Mouse (Mus musculus) forebrain, embryonic 10.5 days (tissue): ENCODE measurements at regions not wholly inside any gene's neighbourhood (a gene's known extent, or its start where the extent isn't known, plus 50 kb on each side); places are given as distances from the start of the nearest gene placed in this dataset.

ENCODE experiments used
- DNase-seq: peaks from one replicate; pipeline ENCODE4 v3.0.0-alpha.2; 2017; ENCODE audit warnings: low spot score; ENCODE audit errors: extremely low spot score
- H3K27ac ChIP-seq: fragments of 300-500 bp; sonication (generic); 2 replicates; pipeline ENCODE4 v1.5.1; 2016; ENCODE audit warnings: mild to moderate bottlenecking
- H3K27me3 ChIP-seq: fragments of 300-500 bp; sonication (generic); 2 replicates; pipeline ENCODE4 v1.6.1; 2016; ENCODE audit warnings: mild to moderate bottlenecking; ENCODE audit not compliant: poor library complexity, severe bottlenecking
- H3K36me3 ChIP-seq: fragments of 300-500 bp; sonication (generic); replicated peaks from 2 replicates; pipeline ENCODE4 v1.6.1; 2016; ENCODE audit warnings: mild to moderate bottlenecking, moderate library complexity
- H3K4me1 ChIP-seq: fragments of 300-500 bp; sonication (generic); 2 replicates; pipeline ENCODE4 v1.6.1; 2016
- H3K4me3 ChIP-seq: fragments of 300-500 bp; sonication (generic); 2 replicates; pipeline ENCODE4 v1.5.1; 2016; ENCODE audit warnings: mild to moderate bottlenecking, moderate library complexity
- H3K9me3 ChIP-seq: fragments of 300-500 bp; sonication (generic); 2 replicates; pipeline ENCODE4 v1.6.1; 2016; ENCODE audit warnings: mild to moderate bottlenecking, moderate library complexity
- WGBS: fragments of 180-500 bp; shearing (Covaris S2); methylation state at CpG from one replicate; pipeline ENCODE4 v1.1.7; 2016; 5-methylcytosine and 5-hydroxymethylcytosine counted together

DNA sequence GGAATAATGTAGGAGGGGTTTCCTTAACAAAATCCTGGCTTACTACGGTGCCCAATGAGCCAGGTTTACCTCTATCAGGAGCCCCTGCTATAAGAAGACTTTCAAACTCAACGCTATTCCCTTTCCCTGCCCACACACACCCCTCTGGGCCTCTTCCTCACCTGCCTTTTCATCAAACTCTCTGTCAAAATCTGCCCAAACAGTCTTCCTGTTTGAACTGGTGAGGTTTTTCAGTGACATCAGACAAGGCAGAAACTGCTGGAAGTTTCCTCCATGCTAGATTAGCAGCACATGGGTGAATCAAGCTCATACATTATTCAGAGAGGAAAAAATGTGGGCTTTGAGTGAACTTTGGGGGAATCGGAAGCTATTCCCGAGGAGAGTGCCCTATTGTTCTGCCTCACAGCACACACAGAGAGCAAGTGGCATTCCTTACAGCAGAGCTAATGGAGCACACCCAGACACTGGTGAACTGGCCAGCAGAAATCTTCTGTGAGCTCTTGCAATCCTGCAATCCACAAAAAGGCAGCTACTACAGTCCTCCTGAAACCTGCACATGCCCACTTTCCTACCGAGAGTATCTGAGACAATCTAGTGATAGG, 141.8 kb upstream of the Rnd3 start:
- DNase-seq, result no peak
- WGBS, result 45% methylated on average over 5 of the region's 5 CpGs
- Histone ChIP-seq H3K9me3 (no peaks in the 10 kb centered on the region), H3K4me3 (no peak overlapping the region), H3K27ac (0 out of 2 replicates have a peak overlapping the region, but pooled peaks have one; percentile 40), H3K4me1 (peaks cover 10% of the 10 kb centered on the region), H3K36me3 (no peaks in the 10 kb centered on the region), H3K27me3 (no peaks in the 10 kb centered on the region)

GRCm38 (mm10) chr2:51288678-51289077, 139.8 kb upstream of the Rnd3 start:
- Histone ChIP-seq H3K36me3 (no peaks in the 10 kb centered on the region), H3K9me3 (no peaks in the 10 kb centered on the region), H3K27ac (no peak overlapping the region), H3K4me3 (no peak overlapping the region), H3K4me1 (peaks cover 15% of the 10 kb centered on the region), H3K27me3 (no peaks in the 10 kb centered on the region)
- no peak for DNase-seq
- WGBS, result 88% methylated on average over 3 of the region's 3 CpGs

DNA sequence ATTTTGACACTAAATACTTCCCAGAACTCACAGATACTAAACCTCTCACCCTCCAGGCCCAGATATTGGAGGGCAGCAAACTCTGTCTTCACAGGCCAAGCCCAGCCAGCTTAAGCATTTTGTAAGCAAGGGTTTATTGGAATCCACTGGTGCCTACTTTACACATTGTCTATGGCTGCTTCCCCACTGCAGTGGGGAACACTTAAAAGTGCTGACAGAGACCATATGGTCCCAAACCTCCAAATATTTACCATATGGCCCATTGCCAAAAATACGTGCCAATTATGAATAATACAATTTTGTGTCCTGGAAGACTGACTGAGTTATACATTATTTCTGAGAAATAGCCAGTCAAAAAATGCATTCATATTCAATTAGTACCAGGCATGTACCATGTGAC, 136.7 kb upstream of the Rnd3 start:
- Histone ChIP-seq H3K27ac (no peak overlapping the region), H3K27me3 (no peaks in the 10 kb centered on the region), H3K9me3 (no peaks in the 10 kb centered on the region), H3K4me3 (no peak overlapping the region), H3K36me3 (no peaks in the 10 kb centered on the region), H3K4me1 (peaks cover 9% of the 10 kb centered on the region)
- DNase-seq, result no peak
- WGBS, result 92% methylated on average over 1 of the region's 1 CpGs

DNA sequence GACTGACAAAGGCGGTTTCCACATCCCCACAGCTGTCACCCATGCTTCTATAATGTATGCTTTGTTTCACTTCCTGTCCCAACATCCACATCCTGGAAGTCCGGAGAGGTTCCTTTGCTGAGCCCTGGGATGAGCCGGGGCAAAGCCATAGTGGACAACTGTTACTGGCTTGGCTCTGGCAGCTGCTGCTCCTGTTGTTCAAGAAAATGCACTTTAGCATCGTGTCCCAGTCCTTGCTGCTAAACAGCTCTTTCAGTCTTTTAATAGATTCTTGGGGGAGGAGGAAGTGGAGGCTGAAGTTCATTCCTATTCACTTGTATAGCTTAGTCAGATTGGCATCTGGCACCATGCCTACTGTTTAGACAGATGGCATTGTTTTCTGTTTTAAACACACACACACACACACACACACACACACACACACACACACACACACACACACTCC, 135.9 kb upstream of the Rnd3 start:
- WGBS, result 61% methylated on average over 4 of the region's 4 CpGs
- no peak for DNase-seq
- 0 out of 2 replicates have a peak overlapping the region, but pooled peaks have one; percentile 40 for H3K27ac ChIP-seq

GRCm38 (mm10) chr2:51279396-51280045, 130.6 kb upstream of the Rnd3 start:
- no peaks in the 10 kb centered on the region for H3K27me3 ChIP-seq

More for the DNA sequence above, 135.9 kb upstream of the Rnd3 start:
- Histone ChIP-seq H3K27me3 (no peaks in the 10 kb centered on the region), H3K4me1 (peaks cover 5% of the 10 kb centered on the region; the same call in 1 of the 2 replicates), H3K9me3 (no peaks in the 10 kb centered on the region), H3K36me3 (no peaks in the 10 kb centered on the region), H3K4me3 (no peak overlapping the region)

GRCm38 (mm10) chr2:51278824-51279223, 129.9 kb upstream of the Rnd3 start:
- no peak for DNase-seq
- no peaks in the 10 kb centered on the region for H3K27me3 ChIP-seq
- H3K9me3 ChIP-seq, result no peaks in the 10 kb centered on the region
- WGBS, result 90% methylated on average over 1 of the region's 1 CpGs
- no peak overlapping the region for H3K27ac ChIP-seq
- no peaks in the 10 kb centered on the region for H3K4me1 ChIP-seq
- H3K4me3 ChIP-seq, result no peak overlapping the region
- H3K36me3 ChIP-seq, result no peaks in the 10 kb centered on the region

More at GRCm38 (mm10) chr2:51279396-51280045, 130.6 kb upstream of the Rnd3 start:
- Histone ChIP-seq H3K9me3 (no peaks in the 10 kb centered on the region), H3K4me1 (no peaks in the 10 kb centered on the region), H3K4me3 (no peak overlapping the region), H3K27ac (no peak overlapping the region), H3K36me3 (no peaks in the 10 kb centered on the region)
- no peak for DNase-seq
- 88% methylated on average over 5 of the region's 5 CpGs for WGBS

- H3K36me3 ChIP-seq, result no peaks in the 10 kb centered on the region
- DNase-seq, result no peak
- WGBS, result 90% methylated on average over 4 of the region's 4 CpGs
Observed at GRCm38 (mm10) chr2:51278356-51278755, 129.4 kb upstream of the Rnd3 start.

DNA sequence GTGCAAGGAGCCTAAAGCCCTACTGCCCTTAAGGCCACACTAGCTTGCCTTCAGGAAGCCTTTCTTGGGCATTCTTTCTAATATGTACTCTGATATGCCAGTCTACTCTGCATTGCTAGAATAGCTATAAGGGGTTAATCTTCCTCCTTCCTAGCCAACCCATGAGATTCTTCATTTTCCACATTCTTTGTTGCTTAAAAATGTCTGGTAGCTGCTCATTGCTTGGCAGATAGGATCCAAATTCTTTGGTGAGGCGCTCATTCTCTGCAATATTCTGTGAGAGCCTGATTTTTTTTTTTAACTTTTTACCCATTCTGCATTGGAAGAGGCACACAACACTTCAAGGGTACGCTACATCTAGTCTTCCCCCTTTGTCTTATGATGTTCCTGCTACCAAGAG, 127.7 kb upstream of the Rnd3 start:
- Histone ChIP-seq H3K9me3 (no peaks in the 10 kb centered on the region), H3K27ac (no peak overlapping the region), H3K4me1 (no peaks in the 10 kb centered on the region), H3K27me3 (no peaks in the 10 kb centered on the region), H3K36me3 (no peaks in the 10 kb centered on the region), H3K4me3 (no peak overlapping the region)
- DNase-seq, result no peak
- 88% methylated on average over 2 of the region's 2 CpGs for WGBS

More at GRCm38 (mm10) chr2:51278356-51278755, 129.4 kb upstream of the Rnd3 start:
- H3K4me1 ChIP-seq, result no peaks in the 10 kb centered on the region
- no peaks in the 10 kb centered on the region for H3K9me3 ChIP-seq
- no peak overlapping the region for H3K27ac ChIP-seq
- H3K27me3 ChIP-seq, result no peaks in the 10 kb centered on the region
- no peak overlapping the region for H3K4me3 ChIP-seq

DNA sequence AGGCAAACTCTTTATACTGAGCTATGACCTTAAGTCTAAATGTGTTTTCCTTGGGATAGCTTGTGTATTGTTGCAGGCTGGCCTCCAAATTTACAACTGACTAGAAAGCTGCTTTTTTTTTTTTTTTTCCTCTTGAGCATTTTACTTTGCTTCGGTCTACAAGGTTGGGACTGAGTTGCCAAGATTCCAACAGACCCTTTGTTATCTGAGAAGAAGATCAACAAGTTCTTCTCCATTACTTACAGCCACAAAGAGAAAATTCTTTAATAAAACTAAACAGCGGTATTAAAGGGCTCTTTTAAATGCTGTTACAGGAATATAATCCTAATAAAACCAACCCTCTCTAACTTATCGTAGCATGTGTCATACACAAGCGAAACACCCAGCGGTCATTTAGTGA, 124.4 kb upstream of the Rnd3 start:
- Histone ChIP-seq H3K4me1 (no peaks in the 10 kb centered on the region), H3K4me3 (no peak overlapping the region), H3K36me3 (no peaks in the 10 kb centered on the region), H3K27ac (no peak overlapping the region), H3K27me3 (no peaks in the 10 kb centered on the region), H3K9me3 (no peaks in the 10 kb centered on the region)
- 89% methylated on average over 5 of the region's 5 CpGs for WGBS
- no peak for DNase-seq

DNA sequence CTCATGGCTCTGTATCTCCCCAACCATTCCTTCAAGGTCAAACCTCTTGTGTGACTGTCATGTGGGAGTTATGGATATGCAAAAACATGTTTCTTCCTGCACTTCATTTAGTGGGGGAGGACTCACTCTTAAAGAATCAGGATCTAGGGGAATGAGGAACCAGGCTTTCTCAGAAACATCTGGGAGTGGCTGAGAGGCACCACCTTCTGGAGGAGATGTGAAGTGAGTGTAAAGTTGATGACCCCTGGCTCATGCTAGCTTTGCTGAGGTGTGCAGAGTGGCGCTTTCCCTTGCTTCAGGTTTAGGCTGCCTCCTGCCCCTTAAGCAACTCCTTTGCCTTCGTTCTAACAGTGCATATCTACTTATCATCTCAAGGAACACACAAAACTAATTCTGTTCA, 119.6 kb upstream of the Rnd3 start:
- Histone ChIP-seq H3K27ac (no peak overlapping the region), H3K27me3 (no peaks in the 10 kb centered on the region), H3K4me1 (0 out of 2 replicates have a peak, but pooled peaks cover 7% of the 10 kb centered on the region), H3K36me3 (no peaks in the 10 kb centered on the region), H3K4me3 (no peak overlapping the region), H3K9me3 (no peaks in the 10 kb centered on the region)
- 72% methylated on average over 2 of the region's 2 CpGs for WGBS
- no peak for DNase-seq

GRCm38 (mm10) chr2:51267662-51268061, 118.8 kb upstream of the Rnd3 start:
- 64% methylated on average over 4 of the region's 5 CpGs for WGBS
- 0 out of 2 replicates have a peak, but pooled peaks cover 7% of the 10 kb centered on the region for H3K4me1 ChIP-seq
- no peaks in the 10 kb centered on the region for H3K36me3 ChIP-seq
- DNase-seq, result no peak
- H3K27me3 ChIP-seq, result no peaks in the 10 kb centered on the region
- no peak overlapping the region for H3K4me3 ChIP-seq
- peak overlapping the region; percentile 63 for H3K27ac ChIP-seq
- no peaks in the 10 kb centered on the region for H3K9me3 ChIP-seq

GRCm38 (mm10) chr2:51262506-51262905, 113.6 kb upstream of the Rnd3 start:
- H3K4me3 ChIP-seq, result no peak overlapping the region
- no peaks in the 10 kb centered on the region for H3K27me3 ChIP-seq
- WGBS, result 97% methylated on average over 1 of the region's 1 CpGs
- DNase-seq, result no peak
- no peak overlapping the region for H3K27ac ChIP-seq
- 0 out of 2 replicates have a peak, but pooled peaks cover 6% of the 10 kb centered on the region for H3K4me1 ChIP-seq
- no peaks in the 10 kb centered on the region for H3K9me3 ChIP-seq
- H3K36me3 ChIP-seq, result no peaks in the 10 kb centered on the region

DNA sequence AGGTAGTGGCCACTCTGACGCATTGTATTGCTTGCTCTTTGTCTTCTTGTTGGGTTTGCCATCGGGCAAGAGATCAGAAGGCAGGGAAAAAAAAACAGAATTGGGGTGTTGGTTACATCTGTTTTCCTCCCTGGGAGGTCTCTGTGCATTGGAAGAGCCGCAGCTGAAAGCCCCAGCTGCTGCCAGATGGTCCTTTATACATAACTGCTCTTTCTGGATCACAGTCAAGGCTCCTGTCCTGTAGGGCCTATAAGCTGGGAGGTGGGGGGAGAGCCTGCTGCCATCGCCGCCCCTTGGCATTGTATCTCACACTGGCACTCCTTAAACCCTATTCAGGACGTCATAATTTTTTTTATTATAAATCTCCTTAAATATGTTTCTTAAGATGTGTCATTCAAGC, 101.9 kb upstream of the Rnd3 start:
- H3K9me3 ChIP-seq, result no peaks in the 10 kb centered on the region
- H3K27ac ChIP-seq, result no peak overlapping the region
- no peaks in the 10 kb centered on the region for H3K36me3 ChIP-seq
- H3K4me1 ChIP-seq, result peaks cover 8% of the 10 kb centered on the region
- no peaks in the 10 kb centered on the region for H3K27me3 ChIP-seq
- 77% methylated on average over 6 of the region's 6 CpGs for whole genome bisulfite sequencing
- DNase-seq, result no peak
- no peak overlapping the region for H3K4me3 ChIP-seq
